Mouse (Mus musculus) liver, adult 2 months (tissue): Measurements from ENCODE around the gene Bex4. TPM values are rescaled to one million over a fixed set of nuclear protein-coding genes. Genes with fewer than 3 reads are reported as not detected.
A peak's percentile ranks its signal among the peaks of the same experiment; 100 is the strongest.

Experiments used
- DNase-seq: peaks from one replicate; pipeline ENCODE4 v3.0.0-alpha.2; 2011; ENCODE audit warnings: low read depth, low spot score; ENCODE audit errors: extremely low read depth
- H3K27ac ChIP-seq: fragments of 200-500 bp; replicated peaks from 2 replicates; pipeline ENCODE4 v1.5.1; 2012; ENCODE audit warnings: low read depth, mild to moderate bottlenecking, control low read depth, inconsistent platforms, low read length; ENCODE audit not compliant: insufficient read depth
- H3K27me3 ChIP-seq: fragments of 200-500 bp; 2 replicates; pipeline ENCODE4 v1.6.1; 2012; ENCODE audit warnings: mild to moderate bottlenecking, moderate library complexity, low read length, inconsistent platforms; ENCODE audit not compliant: control insufficient read depth, insufficient read depth
- H3K36me3 ChIP-seq: fragments of 200-500 bp; 2 replicates; pipeline ENCODE4 v1.6.1; 2012; ENCODE audit warnings: low read length, inconsistent platforms; ENCODE audit not compliant: control insufficient read depth, insufficient read depth
- H3K4me1 ChIP-seq: fragments of 200-500 bp; 2 replicates; pipeline ENCODE4 v1.6.1; 2011; ENCODE audit warnings: low read length; ENCODE audit not compliant: control insufficient read depth, insufficient read depth
- H3K4me3 ChIP-seq: fragments of 200-500 bp; 2 replicates; pipeline ENCODE4 v1.5.1; 2011; ENCODE audit warnings: low read depth, mild to moderate bottlenecking, control low read depth, low read length, moderate library complexity; ENCODE audit not compliant: insufficient read depth
- H3K79me2 ChIP-seq: fragments of 200-500 bp; 2 replicates; pipeline ENCODE4 v1.6.1; 2012; ENCODE audit warnings: inconsistent platforms, mild to moderate bottlenecking, low read length, moderate library complexity; ENCODE audit not compliant: control insufficient read depth, insufficient read depth
- H3K9ac ChIP-seq: fragments of 200-500 bp; 2 replicates; pipeline ENCODE4 v1.6.1; 2012; ENCODE audit warnings: low read depth, mild to moderate bottlenecking, control low read depth, inconsistent platforms, low read length
- CTCF ChIP-seq: fragments of 200-500 bp; IDR thresholded peaks from 2 replicates; pipeline ENCODE4 v1.5.1; 2011; ENCODE audit warnings: low read depth, low read length, control low read depth
- POLR2A ChIP-seq: fragments of 200-500 bp; IDR thresholded peaks from 2 replicates; pipeline ENCODE4 v1.6.1; 2011; ENCODE audit warnings: low read length, control low read depth; ENCODE audit not compliant: insufficient read depth; ENCODE audit errors: extremely low read depth
- WGBS: fragments of 180-500 bp; shearing (Covaris S2); methylation state at CpG from one replicate; pipeline ENCODE4 v1.1.7; 2018; 5-methylcytosine and 5-hydroxymethylcytosine counted together
- polyA plus RNA-seq: library from polyadenylated mRNA; depleted of rRNA; stranded (reverse); fragments of >200 nt; gene quantifications from 2 replicates; pipeline ENCODE4 v1.2.3, GENCODE M21; 2012
- total RNA-seq: library from RNA; depleted of rRNA; stranded (reverse); fragments of >200 nt; gene quantifications from 2 replicates; pipeline ENCODE4 v1.2.3, GENCODE M21; 2014

The Bex4 gene
- total and polyA plus RNA-seq, 2 experiments = 0.32 to 0.37 TPM

DNA sequence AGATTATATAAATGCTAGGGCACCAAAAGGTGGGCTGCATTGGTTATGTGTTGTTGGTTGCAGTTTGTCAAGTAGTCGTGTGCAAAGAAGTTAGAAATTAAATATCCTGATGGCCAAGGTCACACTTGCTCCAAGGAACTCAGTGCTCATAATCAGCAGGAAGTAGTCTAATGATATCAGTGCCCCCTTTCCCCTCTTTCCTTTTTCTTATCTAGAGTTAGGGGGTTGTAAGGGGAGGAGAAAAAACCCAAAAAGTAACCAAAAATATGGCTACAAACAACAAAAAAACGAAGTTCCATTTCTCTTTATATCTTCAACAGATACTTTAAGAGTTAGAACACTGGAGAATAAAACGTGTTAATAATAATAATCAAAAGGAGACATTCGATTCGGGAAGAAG, 2.6 kb downstream of the Bex4 start:
- TF ChIP-seq CTCF = no peak
- no peak for TF ChIP-seq POLR2A
- H3K4me1 ChIP-seq = no peaks in the 10 kb centered on the region
- no peak for DNase-seq
- H3K27me3 ChIP-seq = no peaks in the 10 kb centered on the region
- WGBS = 77% methylated on average over 5 of the region's 5 CpGs
- H3K79me2 ChIP-seq = no peaks in the 10 kb centered on the region
- H3K27ac ChIP-seq = no peak overlapping the region
- no peak overlapping the region for H3K9ac ChIP-seq
- no peak overlapping the region for H3K4me3 ChIP-seq
- no peaks in the 10 kb centered on the region for H3K36me3 ChIP-seq

DNA sequence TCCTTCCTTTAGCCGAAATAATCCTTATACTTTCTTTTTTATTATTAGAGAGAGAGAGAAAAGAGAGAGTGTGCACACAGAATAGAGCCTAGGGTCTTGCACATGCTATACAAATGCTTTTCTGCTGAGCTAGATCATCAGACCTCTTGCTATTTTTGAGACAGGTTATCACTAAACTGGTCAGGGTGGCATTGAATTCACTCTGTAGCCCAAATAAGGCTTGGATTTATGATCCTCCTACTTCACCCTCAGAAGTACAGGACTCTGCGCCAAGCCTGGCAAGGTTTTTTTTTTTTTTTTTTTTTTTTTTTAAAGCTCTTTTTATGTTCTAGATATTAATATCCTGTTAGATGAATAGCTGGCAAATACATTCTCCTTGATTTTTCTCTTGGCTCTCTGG, 4.9 kb downstream of the Bex4 start:
- Histone ChIP-seq H3K4me3 (no peak overlapping the region), H3K4me1 (no peaks in the 10 kb centered on the region), H3K27ac (no peak overlapping the region), H3K79me2 (no peaks in the 10 kb centered on the region), H3K36me3 (no peaks in the 10 kb centered on the region), H3K9ac (no peak overlapping the region), H3K27me3 (no peaks in the 10 kb centered on the region)
- 45% methylated on average over 2 of the region's 2 CpGs for WGBS
- TF ChIP-seq POLR2A (no peak), CTCF (no peak)
- no peak for DNase-seq

DNA sequence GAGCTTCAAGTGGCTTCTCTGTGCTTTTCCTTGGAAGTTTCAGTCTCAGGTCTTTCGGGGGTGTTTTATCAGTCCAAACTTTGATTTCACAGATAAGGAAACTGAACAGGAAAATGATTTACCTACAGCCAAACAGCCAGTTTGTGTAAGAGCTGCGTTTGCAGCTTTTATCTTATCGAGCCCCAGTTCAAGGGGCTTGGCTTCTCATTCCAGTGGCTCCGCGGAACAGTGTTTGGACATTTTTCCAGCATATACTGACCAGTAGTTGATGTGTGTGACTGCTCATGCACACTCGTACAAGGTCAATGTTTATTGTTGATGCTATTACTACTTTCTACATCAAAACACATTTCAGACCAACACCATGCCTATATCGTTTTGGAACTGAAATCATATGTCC, 5.4 kb downstream of the Bex4 start:
- H3K27me3 ChIP-seq = no peaks in the 10 kb centered on the region
- WGBS = 12% methylated on average over 7 of the region's 7 CpGs
- H3K36me3 ChIP-seq = no peaks in the 10 kb centered on the region
- no peak overlapping the region for H3K27ac ChIP-seq
- no peak for DNase-seq
- no peak for TF ChIP-seq POLR2A
- H3K9ac ChIP-seq = no peak overlapping the region
- H3K79me2 ChIP-seq = no peaks in the 10 kb centered on the region
- no peaks in the 10 kb centered on the region for H3K4me1 ChIP-seq
- H3K4me3 ChIP-seq = no peak overlapping the region

DNA sequence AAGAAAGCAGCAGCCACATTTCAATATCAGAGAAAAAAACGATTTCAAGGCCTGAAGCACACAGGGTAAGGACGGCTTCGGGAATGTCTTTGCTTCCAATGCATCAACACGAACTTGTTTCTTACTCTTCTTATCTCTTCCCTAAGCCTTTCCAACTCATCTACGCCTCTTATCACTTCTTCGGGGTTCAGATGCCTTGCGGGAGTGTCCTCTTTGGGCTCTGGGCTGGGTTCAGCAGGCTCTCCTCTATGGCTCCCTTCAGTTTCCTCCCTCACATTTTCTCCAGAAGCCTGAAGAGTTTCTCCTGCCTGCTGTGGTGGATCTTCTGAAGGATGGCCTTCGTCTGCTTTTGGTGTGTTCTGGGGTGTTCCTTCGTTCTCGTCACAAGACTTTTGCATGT, 31.8 kb downstream of the Bex4 start:
- TF ChIP-seq POLR2A (no peak), CTCF (no peak)
- H3K79me2 ChIP-seq = no peaks in the 10 kb centered on the region
- H3K9ac ChIP-seq = no peak overlapping the region
- H3K4me1 ChIP-seq = no peaks in the 10 kb centered on the region; the same call in 1 of the 2 replicates
- H3K27ac ChIP-seq = no peak overlapping the region
- H3K36me3 ChIP-seq = no peaks in the 10 kb centered on the region
- H3K4me3 ChIP-seq = no peak overlapping the region
- no peaks in the 10 kb centered on the region for H3K27me3 ChIP-seq
- WGBS = 45% methylated on average over 10 of the region's 10 CpGs
- DNase-seq = no peak

DNA sequence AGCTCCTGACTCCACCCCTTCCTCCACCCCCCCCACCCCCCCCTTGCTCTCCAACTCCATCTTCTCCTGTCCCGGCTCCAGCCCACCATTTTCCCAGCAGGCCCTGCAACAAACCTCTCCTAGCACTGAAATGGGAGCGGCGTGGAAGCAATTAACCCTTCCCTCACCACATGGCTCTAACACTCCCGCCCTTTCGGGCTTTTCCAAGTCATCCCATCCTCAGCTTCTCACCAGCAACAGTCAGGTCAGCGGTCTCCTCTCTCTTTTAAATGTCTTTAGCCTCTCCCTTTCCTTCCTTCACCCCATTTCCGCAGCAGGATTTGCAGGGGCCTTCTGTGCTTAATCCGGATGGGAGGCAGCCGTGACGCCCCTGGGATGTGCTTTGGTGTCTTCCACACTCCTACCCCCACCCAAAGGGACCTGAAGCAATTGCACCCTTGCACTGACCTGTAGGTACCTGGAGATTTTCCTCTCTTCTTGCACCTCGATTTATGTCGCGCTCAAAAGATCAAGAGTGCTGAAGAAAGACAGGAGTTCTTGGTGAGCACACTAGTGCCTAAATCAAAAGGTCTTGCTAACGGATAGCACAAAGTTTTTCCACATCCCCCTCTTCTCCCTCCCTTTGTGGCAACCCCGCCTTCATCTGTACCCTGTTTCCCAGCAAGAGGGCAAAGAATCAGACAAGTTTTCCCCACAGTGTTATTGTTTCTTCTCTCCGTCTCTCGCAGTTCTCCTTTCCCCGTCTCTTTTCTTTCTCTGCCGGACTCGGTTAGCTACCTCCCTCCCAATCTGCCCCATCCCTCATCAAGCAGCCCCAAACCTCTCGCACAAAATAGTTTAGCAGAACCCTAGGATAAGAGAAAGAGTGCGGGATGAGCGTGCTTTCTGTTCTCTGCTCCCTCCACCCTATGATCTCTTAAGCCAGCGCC, 32.7 kb downstream of the Bex4 start:
- Histone ChIP-seq H3K27ac (peak overlapping the region; percentile 80), H3K79me2 (no peaks in the 10 kb centered on the region), H3K9ac (peak overlapping the region; percentile 77), H3K4me1 (no peaks in the 10 kb centered on the region), H3K4me3 (peak overlapping the region; percentile 67), H3K36me3 (no peaks in the 10 kb centered on the region), H3K27me3 (no peaks in the 10 kb centered on the region)
- TF ChIP-seq CTCF (no peak), POLR2A (no peak)
- under 1% methylated on average over 24 of the region's 24 CpGs for WGBS
- no peak for DNase-seq

DNA sequence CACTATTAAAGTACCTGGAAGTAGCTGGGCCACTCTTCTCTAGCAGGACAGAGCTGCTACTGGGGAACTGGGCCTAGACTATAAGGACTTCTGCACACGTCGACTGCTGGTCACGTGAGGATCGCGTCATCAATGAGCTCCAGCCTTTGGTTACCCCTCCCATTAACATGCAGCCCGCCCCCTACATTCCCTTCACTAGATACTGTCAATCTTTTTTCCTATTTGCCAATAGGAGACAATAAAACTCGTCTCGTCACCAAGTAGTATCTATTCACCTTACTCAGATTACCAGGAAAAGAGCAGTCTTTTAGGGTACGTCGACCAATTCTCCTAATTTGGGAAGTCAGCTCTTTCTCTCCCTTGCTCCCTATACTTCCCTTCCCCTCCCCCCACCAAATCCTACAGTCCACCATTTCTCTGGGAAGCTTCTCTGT, 33.3 kb downstream of the Bex4 start, which contains the start of gene Tceal8:
TSS of gene Tceal8 (minus strand) at position 225 of the 434 bp plus-strand sequence.
- peak within 1 kb of the TSS; percentile 67 for H3K4me3 ChIP-seq
- H3K27me3 ChIP-seq = no peaks in the 10 kb centered on the region
- H3K36me3 ChIP-seq = no peaks in the 10 kb centered on the region
- TF ChIP-seq POLR2A (no peak), CTCF (no peak)
- no peaks in the 10 kb centered on the region for H3K79me2 ChIP-seq
- peak; percentile 85 for DNase-seq
- H3K27ac ChIP-seq = peak within 1 kb of the TSS; percentile 80
- 0% methylated on average over 10 of the region's 10 CpGs for WGBS
- H3K9ac ChIP-seq = peak within 1 kb of the TSS; percentile 77
- no peaks in the 10 kb centered on the region for H3K4me1 ChIP-seq
